20 mouse cellular contexts compared by ENCODE assay signal in the genomic region with DNA sequence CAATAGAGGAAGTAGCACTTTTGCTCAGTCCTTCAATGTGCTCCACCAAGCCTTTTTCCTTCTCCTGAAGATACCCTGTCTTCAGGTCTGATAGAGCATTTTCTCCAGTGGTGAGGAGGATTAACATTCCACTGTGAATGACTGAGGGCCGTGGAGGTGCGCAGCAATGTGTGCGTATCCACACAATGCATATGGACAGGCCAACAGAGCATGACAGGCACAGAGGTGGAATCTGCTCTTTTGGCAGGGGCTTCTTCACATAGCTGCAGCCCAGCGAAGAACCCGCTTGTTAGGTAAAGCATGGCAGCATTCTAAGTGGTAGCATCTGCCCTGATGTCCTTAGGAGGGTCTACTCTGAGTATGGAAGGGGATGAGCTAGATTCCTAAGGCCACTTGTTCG. TPM values are rescaled to one million over a fixed set of nuclear protein-coding genes. Genes with fewer than 3 reads are reported as not detected.
"Had no signal": no experiment of that assay in that cellular context is flagged by ENCODE, and none has a peak within 500 bp of the region (broad histone marks: within the 10 kb centered on the region; RNA-seq: fewer than 3 reads in every experiment).

No protein-coding gene starts in this region.

- H3K27me3 ChIP-seq: lung, embryonic 15.5 days; midbrain, embryonic 12.5 days; neural tube, embryonic 12.5 days; stomach, embryonic 15.5 days had no signal

- H3K4me1 ChIP-seq: lung, embryonic 15.5 days; megakaryocyte, embryonic 14.5 days; midbrain, embryonic 12.5 days; neural tube, embryonic 12.5 days; stomach, embryonic 15.5 days had no signal

- ATAC-seq: lung, postnatal 0 days had no signal

- H3K4me2 ChIP-seq: lung, embryonic 15.5 days; midbrain, embryonic 12.5 days; neural tube, embryonic 12.5 days; stomach, embryonic 15.5 days had no signal

- H3K27ac ChIP-seq: liver, embryonic 14.5 days; lung, embryonic 15.5 days; macrophage; midbrain, embryonic 12.5 days; neural tube, embryonic 12.5 days; stomach, embryonic 15.5 days; stomach, postnatal 0 days had no signal

- H3K4me3 ChIP-seq: lung, embryonic 15.5 days; megakaryocyte, embryonic 14.5 days; midbrain, embryonic 12.5 days; neural tube, embryonic 12.5 days; stomach, embryonic 15.5 days had no signal

- H3K9ac ChIP-seq: liver, embryonic 14.5 days; lung, embryonic 15.5 days; midbrain, embryonic 12.5 days; neural tube, embryonic 12.5 days; stomach, embryonic 15.5 days had no signal

- H3K36me3 ChIP-seq: lung, embryonic 15.5 days; midbrain, embryonic 12.5 days; neural tube, embryonic 12.5 days; stomach, embryonic 15.5 days had no signal

- H3K9me3 ChIP-seq: lung, embryonic 15.5 days; megakaryocyte, embryonic 14.5 days; midbrain, embryonic 12.5 days; neural tube, embryonic 12.5 days; stomach, embryonic 15.5 days had no signal

RNA-seq across cellular contexts. Expression of gene Gm11042, which starts 17.5 kb away (rescaled TPM):
- total RNA-seq: megakaryocyte progenitor cell, adult 5-6 weeks; monocyte, adult 5-6 weeks; neutrophil, adult 5-6 weeks had no signal
- polyA plus RNA-seq: liver, embryonic 14.5 days; liver, embryonic 16.5 days; lung, adult 2 months; lung, embryonic 15.5 days; lung, postnatal 0 days; macrophage; midbrain, embryonic 12.5 days; midbrain, embryonic 16.5 days; neural tube, embryonic 12.5 days; neural tube, embryonic 14.5 days; spleen, adult 2 months; stomach, embryonic 15.5 days; stomach, postnatal 0 days; testis, adult 2 months; thymus, adult 2 months; urinary bladder, adult 2 months had no signal
